Mouse (Mus musculus) liver, postnatal 0 days (tissue): ENCODE data around the gene Hmg20a. TPM values are rescaled to one million over a fixed set of nuclear protein-coding genes. Genes with fewer than 3 reads are reported as not detected.
"Not testable (repeated sequence)": the region's sequence is repeated elsewhere in the genome, so short reads cannot be mapped to it uniquely, and the experiment has no call there.

Experiments
- ATAC-seq: fragments of 200-750 bp; cut with Nextera tagmentation; 2 replicates; pipeline ENCODE4 v1.8.0; 2017; ENCODE audit warnings: mild to moderate bottlenecking, moderate library complexity
- DNase-seq: peaks from one replicate; pipeline ENCODE4 v3.0.0-alpha.2; 2016
- H3K27ac ChIP-seq: fragments of 300-500 bp; sonication (generic); 2 replicates; pipeline ENCODE4 v1.5.1; 2014; ENCODE audit warnings: antibody characterized with exemption, moderate library complexity, mild to moderate bottlenecking, low read depth
- H3K27me3 ChIP-seq: fragments of 300-500 bp; sonication (generic); 2 replicates; pipeline ENCODE4 v1.6.1; 2014; ENCODE audit warnings: low read length, control low read depth, mixed read lengths; ENCODE audit not compliant: insufficient read depth
- H3K36me3 ChIP-seq: fragments of 300-500 bp; sonication (generic); replicated peaks from 2 replicates; pipeline ENCODE4 v1.6.1; 2014; ENCODE audit warnings: mild to moderate bottlenecking, control low read depth, low read length, moderate library complexity, mixed read lengths; ENCODE audit not compliant: insufficient read depth
- H3K4me1 ChIP-seq: fragments of 300-500 bp; sonication (generic); 2 replicates; pipeline ENCODE4 v1.6.1; 2014; ENCODE audit warnings: antibody characterized with exemption, mild to moderate bottlenecking, control low read depth; ENCODE audit not compliant: insufficient read depth
- H3K4me2 ChIP-seq: fragments of 300-500 bp; sonication (generic); 2 replicates; pipeline ENCODE4 v1.6.1; 2014; ENCODE audit warnings: low read depth, mild to moderate bottlenecking, low read length, moderate library complexity, mixed read lengths
- H3K4me3 ChIP-seq: fragments of 300-500 bp; sonication (generic); 2 replicates; pipeline ENCODE4 v1.5.1; 2014; ENCODE audit warnings: low read depth, low read length
- H3K9ac ChIP-seq: fragments of 300-500 bp; sonication (generic); replicated peaks from 2 replicates; pipeline ENCODE4 v1.6.1; 2014; ENCODE audit warnings: mild to moderate bottlenecking, moderate library complexity
- H3K9me3 ChIP-seq: fragments of 300-500 bp; sonication (generic); 2 replicates; pipeline ENCODE4 v1.6.1; 2016; ENCODE audit warnings: mild to moderate bottlenecking, control low read depth, low read length, mixed read lengths
- CTCF ChIP-seq: sonication (generic); IDR thresholded peaks from 2 replicates; pipeline ENCODE4 v1.5.1; 2016; ENCODE audit warnings: antibody characterized with exemption, low read depth
- EP300 ChIP-seq: IDR thresholded peaks from 2 replicates; pipeline ENCODE4 v1.6.1; 2016; ENCODE audit warnings: antibody characterized with exemption, low read depth, mild to moderate bottlenecking
- WGBS: fragments of 180-500 bp; shearing (Covaris S2); extraction: QIAGEN DNeasy Blood & Tissue Kit; methylation state at CpG from one replicate; pipeline ENCODE4 v1.1.7; 2014; ENCODE audit not compliant: insufficient replicate concordance; 5-methylcytosine and 5-hydroxymethylcytosine counted together
- polyA plus RNA-seq: library from polyadenylated mRNA; unstranded; fragments of >200 nt; fragmentation: Nextera tagmentation; extraction: Ambion mirVana; gene quantifications from 2 replicates; pipeline ENCODE4 v1.2.1, GENCODE M21; 2015

The Hmg20a gene
- polyA plus RNA-seq, 1 experiment from 2014 or later, result 8.3 TPM

GRCm38 (mm10) chr9:56424861-56425260 lies 6.5 kb downstream of the Hmg20a start:
- WGBS, result 73% methylated on average over 4 of the region's 4 CpGs
- Histone ChIP-seq H3K4me1 (peaks cover 14% of the 10 kb centered on the region), H3K4me2 (no peak overlapping the region), H3K27ac (no peak overlapping the region), H3K9ac (no peak overlapping the region), H3K27me3 (no peaks in the 10 kb centered on the region), H3K4me3 (no peak overlapping the region), H3K36me3 (peaks cover 3% of the 10 kb centered on the region; the same call in 1 of the 2 replicates), H3K9me3 (no peaks in the 10 kb centered on the region)
- ATAC-seq, result no peak
- no peak for DNase-seq
- TF ChIP-seq CTCF (no peak), EP300 (no peak)

GRCm38 (mm10) chr9:56435821-56436526 lies 17.6 kb downstream of the Hmg20a start:
- TF ChIP-seq EP300 (no peak), CTCF (no peak)
- H3K4me3 ChIP-seq, result no peak overlapping the region
- ATAC-seq (no peak), DNase-seq (no peak)
- H3K4me1 ChIP-seq, result no peaks in the 10 kb centered on the region
- no peaks in the 10 kb centered on the region for H3K9me3 ChIP-seq
- no peak overlapping the region for H3K9ac ChIP-seq
- WGBS, result 88% methylated on average over 5 of the region's 5 CpGs
- H3K27ac ChIP-seq, result no peak overlapping the region
- H3K36me3 ChIP-seq, result no peaks in the 10 kb centered on the region
- no peak overlapping the region for H3K4me2 ChIP-seq
- no peaks in the 10 kb centered on the region for H3K27me3 ChIP-seq

GRCm38 (mm10) chr9:56437300-56437892 lies 19.0 kb downstream of the Hmg20a start:
- H3K4me3 ChIP-seq, H3K27ac ChIP-seq, H3K27me3 ChIP-seq, ATAC-seq, DNase-seq, H3K4me1 ChIP-seq, H3K9ac ChIP-seq, H3K4me2 ChIP-seq, H3K36me3 ChIP-seq, H3K9me3 ChIP-seq: not testable (repeated sequence)
- 93% methylated on average over 17 of the region's 29 CpGs for WGBS

- Histone ChIP-seq H3K27ac (no peak overlapping the region), H3K9ac (no peak overlapping the region), H3K36me3 (no peaks in the 10 kb centered on the region), H3K4me1 (no peaks in the 10 kb centered on the region), H3K4me3 (no peak overlapping the region), H3K9me3 (no peaks in the 10 kb centered on the region), H3K27me3 (no peaks in the 10 kb centered on the region), H3K4me2 (no peak overlapping the region)
- 69% methylated on average over 7 of the region's 7 CpGs for WGBS
- TF ChIP-seq EP300 (no peak), CTCF (no peak)
- ATAC-seq, result no peak
- DNase-seq, result no peak
Observed at GRCm38 (mm10) chr9:56439699-56440098, 21.3 kb downstream of the Hmg20a start.

- ATAC-seq (no peak), DNase-seq (no peak)
- no peaks in the 10 kb centered on the region for H3K27me3 ChIP-seq
- no peaks in the 10 kb centered on the region for H3K9me3 ChIP-seq
- H3K4me2 ChIP-seq, result no peak overlapping the region
- no peak overlapping the region for H3K4me3 ChIP-seq
- peaks cover 3% of the 10 kb centered on the region; the same call in 1 of the 2 replicates for H3K4me1 ChIP-seq
- WGBS, result 86% methylated on average over 6 of the region's 6 CpGs
- no peaks in the 10 kb centered on the region for H3K36me3 ChIP-seq
- TF ChIP-seq EP300 (no peak), CTCF (no peak)
- no peak overlapping the region for H3K9ac ChIP-seq
- H3K27ac ChIP-seq, result no peak overlapping the region
Observed at GRCm38 (mm10) chr9:56451570-56451969, 33.2 kb downstream of the Hmg20a start.

GRCm38 (mm10) chr9:56453038-56453815 lies 34.8 kb downstream of the Hmg20a start:
- Histone ChIP-seq H3K27ac (no peak overlapping the region), H3K9ac (no peak overlapping the region), H3K4me2 (no peak overlapping the region), H3K27me3 (no peaks in the 10 kb centered on the region), H3K4me3 (no peak overlapping the region), H3K9me3 (no peaks in the 10 kb centered on the region), H3K36me3 (no peaks in the 10 kb centered on the region), H3K4me1 (peaks cover 3% of the 10 kb centered on the region; the same call in 1 of the 2 replicates)
- ATAC-seq (no peak), DNase-seq (no peak)
- 62% methylated on average over 2 of the region's 2 CpGs for WGBS
- no peak for TF ChIP-seq CTCF
- no peak for TF ChIP-seq EP300
